Mouse (Mus musculus): ENCODE measurements around the gene Elane. TPM values are rescaled to one million over a fixed set of nuclear protein-coding genes. Genes with fewer than 3 reads are reported as not detected.

Elane gene
- polyA plus RNA-seq (2012; rRNA removed), result 33.0 and 61.9 TPM in 2 replicates

DNA sequence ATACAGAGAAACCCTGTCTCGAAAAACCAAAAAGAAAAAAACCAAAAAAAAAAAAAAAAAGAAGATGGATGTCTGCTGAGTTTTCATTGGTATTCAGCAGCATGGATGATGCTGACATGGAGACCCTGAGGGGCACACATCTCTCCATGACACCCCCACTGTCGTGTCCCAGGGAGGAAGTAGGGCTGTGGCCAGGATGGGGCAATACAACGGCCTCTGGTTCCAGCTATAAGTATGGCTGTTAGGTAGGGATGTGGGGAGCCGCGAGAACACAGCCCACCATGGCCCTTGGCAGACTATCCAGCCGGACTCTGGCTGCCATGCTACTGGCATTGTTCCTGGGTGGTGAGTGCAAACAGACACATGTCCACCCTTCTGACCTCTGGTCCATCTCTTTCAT, at the start of gene Elane:
TSS of gene Elane (plus strand) at position 194 of the 400 bp plus-strand sequence.
- Histone ChIP-seq H3K4me1 (ENCODE audit: control insufficient read depth, insufficient read depth, insufficient read length) (peaks cover 7% of the 10 kb centered on the region), H3K4me3 (ENCODE audit: extremely low read depth, insufficient read depth, insufficient read length) (no peak within 1 kb of the TSS), H3K27ac (ENCODE audit: insufficient read depth, low read length) (no peak within 1 kb of the TSS), H3K27me3 (ENCODE audit: control insufficient read depth, insufficient read depth, low read length) (0 out of 2 replicates have a peak, but pooled peaks cover 2% of the 10 kb centered on the region), H3K36me3 (ENCODE audit: control insufficient read depth, insufficient read depth, low read length) (no peaks in the 10 kb centered on the region)
- TF ChIP-seq POLR2A (IDR thresholded peaks at IDR 0.05; ENCODE audit: low read depth, low read length) (no peak), CTCF (IDR thresholded peaks at IDR 0.05; ENCODE audit: extremely low read depth, insufficient read depth, insufficient read length, insufficient replicate concordance) (no peak)
- no peak for DNase-seq (ENCODE audit: low read depth in 1 of 2, low spot score in 2 of 2)
- 70% methylated on average over 6 of the region's 6 CpGs for WGBS

DNA sequence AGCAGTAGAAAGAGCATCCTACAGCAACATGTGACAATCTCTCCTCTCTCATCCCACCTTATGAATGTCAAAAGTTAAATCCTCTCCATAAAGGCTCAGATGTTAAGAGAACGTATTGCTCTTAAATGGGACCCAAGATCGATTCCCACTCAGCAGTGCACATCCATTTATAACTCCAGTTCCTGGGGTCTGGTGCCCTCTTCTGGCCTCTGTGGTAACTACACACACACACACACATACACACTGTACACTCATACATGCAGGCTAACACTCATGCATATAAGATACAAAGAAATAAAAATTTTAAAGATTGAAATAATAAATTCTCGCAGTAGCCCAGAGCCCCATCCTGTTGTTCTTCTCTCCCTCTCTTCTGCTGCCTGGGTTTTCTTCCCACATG, 49.1 kb upstream of the Elane start:
- DNase-seq (ENCODE audit: low read depth in 1 of 2, low spot score in 2 of 2), result no peak
- WGBS, result 96% methylated on average over 3 of the region's 3 CpGs
- Histone ChIP-seq H3K27ac (ENCODE audit: insufficient read depth, low read length) (no peak overlapping the region), H3K27me3 (ENCODE audit: control insufficient read depth, insufficient read depth, low read length) (no peaks in the 10 kb centered on the region), H3K4me1 (ENCODE audit: control insufficient read depth, insufficient read depth, insufficient read length) (no peaks in the 10 kb centered on the region; the same call in 1 of the 2 replicates), H3K4me3 (ENCODE audit: extremely low read depth, insufficient read depth, insufficient read length) (no peak overlapping the region), H3K36me3 (ENCODE audit: control insufficient read depth, insufficient read depth, low read length) (no peaks in the 10 kb centered on the region)
- TF ChIP-seq CTCF (IDR thresholded peaks at IDR 0.05; ENCODE audit: extremely low read depth, insufficient read depth, insufficient read length, insufficient replicate concordance) (no peak), POLR2A (IDR thresholded peaks at IDR 0.05; ENCODE audit: low read depth, low read length) (no peak)

DNA sequence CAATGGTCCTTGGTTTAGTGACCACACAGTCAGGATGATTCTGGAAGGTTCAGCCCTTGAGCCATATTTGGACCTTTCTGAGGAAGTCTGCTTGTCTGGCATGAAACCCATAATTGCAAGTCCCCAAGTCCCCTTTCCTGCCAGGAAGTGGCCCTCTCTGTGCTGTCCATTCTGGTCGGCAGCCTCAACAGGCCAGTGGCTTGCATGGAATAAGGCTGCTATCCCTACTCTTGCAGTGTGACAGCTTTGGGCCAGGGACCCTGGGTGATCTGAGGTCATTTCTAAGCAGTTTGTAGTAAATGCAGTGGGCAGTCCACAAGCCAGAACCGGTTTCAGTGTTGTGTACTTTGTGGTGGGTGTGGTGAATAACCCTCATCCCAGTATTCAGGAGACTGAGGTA, 47.9 kb upstream of the Elane start:
- TF ChIP-seq CTCF (IDR thresholded peaks at IDR 0.05; ENCODE audit: extremely low read depth, insufficient read depth, insufficient read length, insufficient replicate concordance) (no peak), POLR2A (IDR thresholded peaks at IDR 0.05; ENCODE audit: low read depth, low read length) (no peak)
- WGBS, result 60% methylated on average over 2 of the region's 2 CpGs

DNA sequence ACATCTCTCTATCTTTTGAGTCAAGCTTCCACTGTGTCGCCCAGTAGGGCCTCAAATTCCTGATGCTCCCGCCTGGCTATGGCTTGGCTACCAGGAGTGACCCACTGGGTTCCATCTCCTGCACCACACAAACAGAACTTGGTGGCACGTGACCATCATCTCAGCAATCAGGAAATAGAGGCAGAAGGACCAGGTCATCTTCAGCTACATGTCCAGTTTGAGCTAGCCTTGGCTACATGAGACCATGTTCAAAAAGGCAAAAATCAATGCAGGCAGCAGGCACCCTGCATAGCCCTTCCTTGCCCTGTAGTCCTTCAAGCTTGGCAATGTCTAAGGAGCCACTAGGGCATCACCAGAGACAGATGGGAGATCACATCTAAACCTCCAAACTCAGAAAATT, 46.0 kb upstream of the Elane start:
- Histone ChIP-seq H3K4me3 (ENCODE audit: extremely low read depth, insufficient read depth, insufficient read length) (no peak overlapping the region), H3K27ac (ENCODE audit: insufficient read depth, low read length) (no peak overlapping the region), H3K36me3 (ENCODE audit: control insufficient read depth, insufficient read depth, low read length) (no peaks in the 10 kb centered on the region), H3K27me3 (ENCODE audit: control insufficient read depth, insufficient read depth, low read length) (no peaks in the 10 kb centered on the region), H3K4me1 (ENCODE audit: control insufficient read depth, insufficient read depth, insufficient read length) (no peaks in the 10 kb centered on the region; the same call in 1 of the 2 replicates)
- DNase-seq (ENCODE audit: low read depth in 1 of 2, low spot score in 2 of 2), result no peak
- WGBS, result 87% methylated on average over 3 of the region's 3 CpGs
- no peak for TF ChIP-seq POLR2A (IDR thresholded peaks at IDR 0.05; ENCODE audit: low read depth, low read length)

More for the DNA sequence above, 47.9 kb upstream of the Elane start:
- Histone ChIP-seq H3K27me3 (ENCODE audit: control insufficient read depth, insufficient read depth, low read length) (no peaks in the 10 kb centered on the region), H3K4me1 (ENCODE audit: control insufficient read depth, insufficient read depth, insufficient read length) (no peaks in the 10 kb centered on the region; the same call in 1 of the 2 replicates), H3K4me3 (ENCODE audit: extremely low read depth, insufficient read depth, insufficient read length) (no peak overlapping the region), H3K27ac (ENCODE audit: insufficient read depth, low read length) (no peak overlapping the region), H3K36me3 (ENCODE audit: control insufficient read depth, insufficient read depth, low read length) (no peaks in the 10 kb centered on the region)
- no peak for DNase-seq (ENCODE audit: low read depth in 1 of 2, low spot score in 2 of 2)

DNA sequence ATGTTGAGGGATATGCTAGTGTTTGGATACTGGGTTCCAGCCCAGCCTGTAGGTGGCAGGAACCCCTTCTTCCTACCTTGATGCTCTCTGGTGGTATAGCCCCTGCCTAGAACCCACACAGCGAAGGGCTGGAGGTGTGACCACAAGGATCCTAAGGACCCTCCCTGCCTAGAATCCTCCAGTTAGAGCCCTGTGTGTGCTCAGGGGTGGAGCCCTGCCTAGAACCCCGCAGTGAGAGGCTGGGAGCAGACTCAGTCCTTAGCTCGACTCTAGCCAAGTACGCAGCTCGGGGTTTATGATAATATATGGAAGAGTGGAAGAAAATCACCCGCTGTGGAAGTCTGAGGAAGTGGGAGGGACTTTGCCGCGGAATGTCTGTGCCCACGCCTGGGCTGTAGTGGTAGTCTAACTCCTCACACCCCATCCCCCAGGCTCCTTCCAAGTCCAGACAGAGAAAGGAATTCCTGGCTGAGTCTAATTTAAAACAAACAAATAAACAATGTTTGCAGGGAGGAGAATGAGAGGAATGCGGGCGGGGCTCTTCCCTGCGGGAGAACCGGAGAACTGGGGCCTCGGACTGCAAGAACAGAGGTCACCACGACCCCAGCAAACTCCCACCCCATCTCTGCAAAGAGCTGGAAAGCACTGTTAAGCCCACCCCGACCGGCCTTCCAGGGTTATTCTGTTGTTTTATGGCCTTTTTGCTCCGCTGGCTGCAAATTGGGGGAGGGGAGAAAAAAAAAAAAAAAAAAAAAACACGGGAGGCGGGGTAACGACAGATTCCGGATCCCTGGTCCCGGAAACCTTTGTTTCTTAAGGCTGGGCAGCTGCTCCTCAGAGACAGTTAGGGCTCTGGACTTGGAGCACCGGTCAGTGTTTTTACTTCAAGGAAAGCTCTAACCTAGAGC, 45.1 kb upstream of the Elane start:
- no peaks in the 10 kb centered on the region for H3K27me3 ChIP-seq (ENCODE audit: control insufficient read depth, insufficient read depth, low read length)
- peak overlapping the region; percentile 34; the same call in 1 of the 2 replicates for H3K27ac ChIP-seq (ENCODE audit: insufficient read depth, low read length)
- H3K36me3 ChIP-seq (ENCODE audit: control insufficient read depth, insufficient read depth, low read length), result no peaks in the 10 kb centered on the region
- DNase-seq (ENCODE audit: low read depth in 1 of 2, low spot score in 2 of 2), result no peak
- peak overlapping the region; percentile 34; the same call in 1 of the 2 replicates for H3K4me3 ChIP-seq (ENCODE audit: extremely low read depth, insufficient read depth, insufficient read length)
- no peaks in the 10 kb centered on the region; the same call in 1 of the 2 replicates for H3K4me1 ChIP-seq (ENCODE audit: control insufficient read depth, insufficient read depth, insufficient read length)
- 4% methylated on average over 24 of the region's 24 CpGs for WGBS
- TF ChIP-seq CTCF (IDR thresholded peaks at IDR 0.05; ENCODE audit: extremely low read depth, insufficient read depth, insufficient read length, insufficient replicate concordance), result no peak
- no peak for TF ChIP-seq POLR2A (IDR thresholded peaks at IDR 0.05; ENCODE audit: low read depth, low read length)

DNA sequence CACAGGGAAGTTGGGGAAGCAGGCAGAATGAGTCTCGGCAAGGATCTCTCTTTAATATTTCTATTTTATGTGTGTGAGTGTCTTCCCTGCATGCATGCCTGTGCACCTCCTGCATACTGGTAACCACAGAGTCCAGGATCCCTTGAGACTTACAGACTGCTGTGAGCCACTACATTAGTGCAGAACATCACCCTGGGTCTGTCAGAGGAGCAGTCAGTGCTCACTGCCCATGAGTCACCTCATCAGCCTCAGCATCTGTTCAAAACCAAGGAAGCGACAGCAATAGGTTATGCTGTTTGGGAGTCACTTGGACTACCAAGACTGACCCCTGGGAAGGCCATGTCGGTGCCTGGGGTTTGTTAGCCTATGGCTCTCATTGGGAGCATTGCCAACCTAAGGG, 43.7 kb upstream of the Elane start:
- no peak for DNase-seq (ENCODE audit: low read depth in 1 of 2, low spot score in 2 of 2)
- no peak for TF ChIP-seq CTCF (IDR thresholded peaks at IDR 0.05; ENCODE audit: extremely low read depth, insufficient read depth, insufficient read length, insufficient replicate concordance)
- no peak for TF ChIP-seq POLR2A (IDR thresholded peaks at IDR 0.05; ENCODE audit: low read depth, low read length)
- Histone ChIP-seq H3K36me3 (ENCODE audit: control insufficient read depth, insufficient read depth, low read length) (no peaks in the 10 kb centered on the region), H3K27me3 (ENCODE audit: control insufficient read depth, insufficient read depth, low read length) (no peaks in the 10 kb centered on the region), H3K4me1 (ENCODE audit: control insufficient read depth, insufficient read depth, insufficient read length) (no peaks in the 10 kb centered on the region; the same call in 1 of the 2 replicates), H3K27ac (ENCODE audit: insufficient read depth, low read length) (no peak overlapping the region), H3K4me3 (ENCODE audit: extremely low read depth, insufficient read depth, insufficient read length) (no peak overlapping the region)
- 73% methylated on average over 3 of the region's 3 CpGs for WGBS

DNA sequence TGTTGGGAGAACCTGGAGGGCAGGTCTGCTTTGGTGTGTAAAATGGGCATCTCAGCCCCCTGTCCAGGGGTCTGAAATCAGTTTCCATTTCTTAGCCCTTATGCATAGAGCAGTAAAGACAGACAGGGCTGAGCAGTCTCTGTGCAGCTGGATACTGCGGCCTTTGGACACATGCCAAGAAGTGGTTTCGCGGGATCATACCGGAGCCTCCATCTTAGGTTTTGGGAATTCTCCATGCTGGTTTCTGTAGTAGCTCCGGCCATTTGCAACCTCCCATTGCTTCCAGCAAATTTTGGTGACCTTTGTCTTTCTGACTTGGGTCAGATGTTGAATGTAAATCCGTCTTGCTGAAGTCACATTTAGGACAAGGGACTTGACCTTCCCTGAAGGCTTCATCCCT, 42.6 kb upstream of the Elane start:
- 87% methylated on average over 6 of the region's 6 CpGs for WGBS
- DNase-seq (ENCODE audit: low read depth in 1 of 2, low spot score in 2 of 2), result no peak
- Histone ChIP-seq H3K27me3 (ENCODE audit: control insufficient read depth, insufficient read depth, low read length) (no peaks in the 10 kb centered on the region), H3K36me3 (ENCODE audit: control insufficient read depth, insufficient read depth, low read length) (no peaks in the 10 kb centered on the region), H3K4me3 (ENCODE audit: extremely low read depth, insufficient read depth, insufficient read length) (no peak overlapping the region), H3K4me1 (ENCODE audit: control insufficient read depth, insufficient read depth, insufficient read length) (no peaks in the 10 kb centered on the region; the same call in 1 of the 2 replicates), H3K27ac (ENCODE audit: insufficient read depth, low read length) (no peak overlapping the region)
- TF ChIP-seq CTCF (IDR thresholded peaks at IDR 0.05; ENCODE audit: extremely low read depth, insufficient read depth, insufficient read length, insufficient replicate concordance) (no peak), POLR2A (IDR thresholded peaks at IDR 0.05; ENCODE audit: low read depth, low read length) (no peak)
